Mouse (Mus musculus): ENCODE data around the gene B4galt5. TPM values are rescaled to one million over a fixed set of nuclear protein-coding genes. Genes with fewer than 3 reads are reported as not detected.
A peak's percentile ranks its signal among the peaks of the same experiment; 100 is the strongest.

Gene B4galt5
- total and polyA plus RNA-seq, 3 experiments = 12.5 to 17.6 (median 13.5) TPM

DNA sequence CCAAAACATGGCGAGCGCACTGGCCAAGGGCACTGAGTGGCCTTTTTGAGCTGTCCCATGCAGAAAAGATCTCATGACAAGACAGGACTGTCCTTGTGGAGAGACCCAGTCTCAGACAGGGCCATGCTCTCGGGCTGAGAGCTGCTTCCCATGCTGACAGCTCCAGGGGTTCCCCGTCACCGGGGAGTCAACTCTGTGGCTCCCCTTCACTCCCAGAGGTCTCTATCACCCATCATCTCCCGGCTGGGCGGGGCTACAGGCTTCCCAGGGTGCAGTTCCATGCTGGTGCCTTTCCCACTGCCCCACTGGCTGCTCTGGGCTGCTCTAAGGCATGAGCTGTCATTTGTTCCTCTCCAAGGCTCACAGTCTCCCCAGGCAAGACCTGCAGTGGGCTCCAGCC is 54.8 kb downstream of the B4galt5 start:
- no peak overlapping the region for H3K4me3 ChIP-seq (replicated peaks in 1 of 3; ENCODE audit: low read depth in 2 of 3, low read length in 2 of 3, poor library complexity in 1 of 3)
- in situ Hi-C loops (cut with MboI; ENCODE audit: low pct_ligation_motif_present, low pct_unique_long_range_greater_than_20kb, low sequenced_read_pairs) = loop anchor here (25.0 kb wide), 1 partner anchor 118 kb away; the partner anchor contains the start of gene Slc9a8
- no peaks in the 10 kb centered on the region for H3K9me3 ChIP-seq (replicated peaks; ENCODE audit: low read length)
- dilution Hi-C loops (cut with MboI; ENCODE audit: extremely low pct_ligation_motif_present, extremely low pct_unique_long_range_greater_than_20kb, low sequenced_read_pairs) = no loop called here
- no peak for DNase-seq (ENCODE audit: extremely low read depth)
- H3K4me1 ChIP-seq (ENCODE audit: control insufficient read depth in 1 of 2, insufficient read depth in 2 of 2) = peaks cover 4 to 9% of the 10 kb centered on the region in 2 experiments
- no peak overlapping the region for H3K4me2 ChIP-seq (ENCODE audit: insufficient read depth, low read depth, poor library complexity, severe bottlenecking)
- no peaks in the 10 kb centered on the region for H3K79me2 ChIP-seq (replicated peaks; ENCODE audit: control insufficient read depth, extremely low read depth, insufficient read depth, poor library complexity, severe bottlenecking)
- H3K27ac ChIP-seq (ENCODE audit: insufficient read depth, low read depth) = no peak overlapping the region
- TF ChIP-seq E2F4 (IDR thresholded peaks at IDR 0.05; ENCODE audit: insufficient replicate concordance, low read depth, low read length) = no peak
- no peak for TF ChIP-seq CTCF (conservative IDR thresholded peaks at IDR 0.05 in 1 of 2, IDR thresholded peaks at IDR 0.05 in 1 of 2; ENCODE audit: low read depth in 2 of 2, low read length in 2 of 2)
- TF ChIP-seq NELFE (IDR thresholded peaks at IDR 0.05; ENCODE audit: low read depth, low read length) = no peak
- no peak for TF ChIP-seq MXI1 (IDR thresholded peaks at IDR 0.05; ENCODE audit: low read depth, low read length)
- no peak for TF ChIP-seq ZMIZ1 (IDR thresholded peaks at IDR 0.05; ENCODE audit: low read depth, low read length)
- no peak for TF ChIP-seq ZC3H11A (IDR thresholded peaks at IDR 0.05; ENCODE audit: low read depth, low read length)
- no peak for TF ChIP-seq GABPA (IDR thresholded peaks at IDR 0.05; ENCODE audit: insufficient replicate concordance, low read depth, low read length)
- TF ChIP-seq USF2 (conservative IDR thresholded peaks at IDR 0.05; ENCODE audit: low read depth, low read length) = no peak
- TF ChIP-seq CHD2 (IDR thresholded peaks at IDR 0.05; ENCODE audit: low read length) = no peak
- no peak for TF ChIP-seq ETS1 (conservative IDR thresholded peaks at IDR 0.05; ENCODE audit: low read depth, low read length)
- no peak for TF ChIP-seq BHLHE40 (IDR thresholded peaks at IDR 0.05; ENCODE audit: low read depth, low read length)
- TF ChIP-seq RAD21 (IDR thresholded peaks at IDR 0.05; ENCODE audit: low read depth, low read length) = no peak
- no peak for TF ChIP-seq POLR2A (IDR thresholded peaks at IDR 0.05; ENCODE audit: low read depth, low read length)
- no peak for TF ChIP-seq MYC (IDR thresholded peaks at IDR 0.05; ENCODE audit: low read depth, low read length)
- no peak for TF ChIP-seq CHD1 (IDR thresholded peaks at IDR 0.05; ENCODE audit: low read depth, low read length)
- no peak for TF ChIP-seq USF1 (IDR thresholded peaks at IDR 0.05; ENCODE audit: low read depth, low read length)
- TF ChIP-seq UBTF (IDR thresholded peaks at IDR 0.05; ENCODE audit: low read depth, low read length) = no peak
- no peak for TF ChIP-seq SIN3A (IDR thresholded peaks at IDR 0.05; ENCODE audit: low read length)
- no peak for TF ChIP-seq IRF4 (IDR thresholded peaks at IDR 0.05; ENCODE audit: low read depth, low read length)
- no peak for TF ChIP-seq SMC3 (IDR thresholded peaks at IDR 0.05; ENCODE audit: low read depth, low read length)
- H3K36me3 ChIP-seq (replicated peaks in 1 of 2; ENCODE audit: control insufficient read depth in 1 of 2, insufficient read depth in 1 of 2, low read length in 1 of 2) = peaks cover 16 to 29% of the 10 kb centered on the region in 2 experiments
- H3K27me3 ChIP-seq (replicated peaks) = no peaks in the 10 kb centered on the region
- no peak overlapping the region for H3K9ac ChIP-seq (ENCODE audit: insufficient read depth, low read depth)

DNA sequence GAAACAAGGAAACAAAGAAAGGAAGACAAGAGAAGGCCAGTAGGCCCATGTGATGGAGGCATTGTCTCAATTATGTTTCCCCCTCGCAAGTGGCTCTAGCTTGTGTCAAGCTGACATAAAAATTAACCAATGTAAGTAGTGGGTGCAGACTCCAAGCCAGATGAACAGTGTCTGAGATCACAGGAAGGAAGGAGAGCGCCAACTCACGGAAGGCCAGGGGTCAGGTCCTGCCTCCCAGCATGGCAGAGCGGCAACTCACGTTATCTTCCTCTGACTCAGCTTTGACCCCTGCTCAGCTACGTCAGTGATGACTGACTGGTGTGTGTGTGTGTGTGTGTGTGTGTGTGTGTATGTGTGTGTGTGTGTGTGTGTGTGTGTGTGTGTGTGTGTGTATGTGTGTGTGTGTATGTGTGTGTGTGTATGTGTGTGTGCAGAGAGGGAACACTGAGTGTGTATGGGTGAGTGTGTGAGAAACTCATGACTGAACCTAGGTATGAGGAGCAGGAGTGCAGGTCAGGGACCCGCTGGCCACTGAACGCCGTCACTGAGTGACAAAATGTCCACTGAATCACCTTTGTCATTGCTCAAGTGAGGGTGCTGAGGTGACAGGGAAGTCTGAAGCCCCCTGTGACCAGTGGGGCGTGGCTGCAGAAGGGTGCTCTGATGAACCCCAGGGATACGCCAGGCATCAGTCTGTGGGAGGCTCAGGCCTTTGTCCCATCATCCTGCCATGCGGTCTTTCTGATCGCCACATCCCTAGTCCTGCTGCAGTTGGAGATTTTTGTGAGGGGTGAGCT is 55.5 kb downstream of the B4galt5 start:
- TF ChIP-seq TBP (conservative IDR thresholded peaks at IDR 0.05; ENCODE audit: low read depth, low read length) (no peak), CHD2 (IDR thresholded peaks at IDR 0.05; ENCODE audit: low read length) (no peak), RCOR1 (conservative IDR thresholded peaks at IDR 0.05; ENCODE audit: low read depth, low read length) (no peak), ZNF384 (IDR thresholded peaks at IDR 0.05; ENCODE audit: low read depth, low read length) (peak; percentile 34; the same call in 1 of the 2 replicates), RAD21 (IDR thresholded peaks at IDR 0.05; ENCODE audit: low read depth, low read length) (no peak), BHLHE40 (IDR thresholded peaks at IDR 0.05; ENCODE audit: low read depth, low read length) (no peak), GABPA (IDR thresholded peaks at IDR 0.05; ENCODE audit: insufficient replicate concordance, low read depth, low read length) (no peak)
- no peak overlapping the region for H3K4me3 ChIP-seq (replicated peaks in 1 of 3; ENCODE audit: low read depth in 2 of 3, low read length in 2 of 3, poor library complexity in 1 of 3)
- H3K4me2 ChIP-seq (ENCODE audit: insufficient read depth, low read depth, poor library complexity, severe bottlenecking) = no peak overlapping the region
- no peak overlapping the region for H3K9ac ChIP-seq (ENCODE audit: insufficient read depth, low read depth)
- no peaks in the 10 kb centered on the region for H3K9me3 ChIP-seq (replicated peaks; ENCODE audit: low read length)
- peaks cover 9 to 22% of the 10 kb centered on the region in 2 experiments for H3K36me3 ChIP-seq (replicated peaks in 1 of 2; ENCODE audit: control insufficient read depth in 1 of 2, insufficient read depth in 1 of 2, low read length in 1 of 2)
- no peaks in the 10 kb centered on the region for H3K79me2 ChIP-seq (replicated peaks; ENCODE audit: control insufficient read depth, extremely low read depth, insufficient read depth, poor library complexity, severe bottlenecking)
- DNase-seq (ENCODE audit: extremely low read depth) = no peak
- no peaks in the 10 kb centered on the region for H3K27me3 ChIP-seq (replicated peaks)
- H3K27ac ChIP-seq (ENCODE audit: insufficient read depth, low read depth) = no peak overlapping the region
- in situ Hi-C loops (cut with MboI; ENCODE audit: low pct_ligation_motif_present, low pct_unique_long_range_greater_than_20kb, low sequenced_read_pairs) (loop anchor here (25.0 kb wide), 1 partner anchor 119 kb away; the partner anchor contains the start of gene Slc9a8), dilution Hi-C loops (cut with MboI; ENCODE audit: extremely low pct_ligation_motif_present, extremely low pct_unique_long_range_greater_than_20kb, low sequenced_read_pairs) (no loop called here)
- H3K4me1 ChIP-seq (ENCODE audit: control insufficient read depth in 1 of 2, insufficient read depth in 2 of 2) = peaks cover 4 to 9% of the 10 kb centered on the region in 2 experiments
